Mouse (Mus musculus) E14TG2a.4 (cell line): ENCODE results near the gene Xlr5b.
"Not testable (repeated sequence)": the region's sequence is repeated elsewhere in the genome, so short reads cannot be mapped to it uniquely, and the experiment has no call there.

Experiments used
- H3K27me3 ChIP-seq: 2 replicates; pipeline ENCODE4 v1.6.1; 2014; ENCODE audit warnings: low read length, control low read depth; ENCODE audit not compliant: insufficient read depth
- H3K36me3 ChIP-seq: 2 replicates; pipeline ENCODE4 v1.6.1; 2014; ENCODE audit warnings: low read length, control low read depth; ENCODE audit not compliant: insufficient read depth
- H3K4me1 ChIP-seq: replicated peaks from 2 replicates; pipeline ENCODE4 v1.6.1; 2014; ENCODE audit warnings: low read depth, low read length, control low read depth
- H3K4me3 ChIP-seq: replicated peaks from 2 replicates; pipeline ENCODE4 v1.5.1; 2014; ENCODE audit warnings: mild to moderate bottlenecking, low read length
- H3K9me3 ChIP-seq: 2 replicates; pipeline ENCODE4 v1.6.1; 2014; ENCODE audit warnings: low read length, control low read depth

Xlr5b gene

DNA sequence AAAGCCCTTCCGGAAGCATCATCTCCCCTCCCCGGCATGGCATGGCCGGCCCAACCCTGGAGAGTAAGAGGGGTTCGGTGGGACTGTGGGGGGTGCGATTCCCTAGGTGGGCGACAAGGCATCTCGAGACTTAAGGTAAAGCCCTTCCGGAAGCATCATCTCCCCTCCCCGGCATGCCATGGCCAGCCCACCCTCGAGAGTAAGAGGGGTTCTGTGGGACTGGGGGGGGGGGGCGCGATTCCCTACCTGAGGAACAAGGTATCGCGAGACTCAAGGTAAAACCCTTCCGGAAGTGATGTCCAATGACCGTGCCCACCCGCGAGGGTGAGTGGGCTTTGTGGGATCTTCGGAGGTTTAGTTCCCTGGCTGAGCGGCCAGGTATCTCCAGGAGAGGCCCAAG, at the start of gene Xlr5b:
TSS of gene Xlr5b (plus strand) at position 301 of the 400 bp plus-strand sequence.
- not testable (repeated sequence) for H3K4me3 ChIP-seq, H3K4me1 ChIP-seq, H3K9me3 ChIP-seq, H3K27me3 ChIP-seq, H3K36me3 ChIP-seq

GRCm38 (mm10) chrX:73116747-73117146, 31.8 kb upstream of the Xlr5b start, which contains the start of gene Gm14685:
TSS of gene Gm14685 (plus strand) at chrX:73117047.
- not testable (repeated sequence) for H3K4me1 ChIP-seq, H3K27me3 ChIP-seq, H3K36me3 ChIP-seq, H3K4me3 ChIP-seq, H3K9me3 ChIP-seq

- H3K27me3 ChIP-seq, H3K9me3 ChIP-seq, H3K36me3 ChIP-seq, H3K4me1 ChIP-seq, H3K4me3 ChIP-seq: not testable (repeated sequence)
Observed at GRCm38 (mm10) chrX:73122859-73123829, 25.5 kb upstream of the Xlr5b start.

DNA sequence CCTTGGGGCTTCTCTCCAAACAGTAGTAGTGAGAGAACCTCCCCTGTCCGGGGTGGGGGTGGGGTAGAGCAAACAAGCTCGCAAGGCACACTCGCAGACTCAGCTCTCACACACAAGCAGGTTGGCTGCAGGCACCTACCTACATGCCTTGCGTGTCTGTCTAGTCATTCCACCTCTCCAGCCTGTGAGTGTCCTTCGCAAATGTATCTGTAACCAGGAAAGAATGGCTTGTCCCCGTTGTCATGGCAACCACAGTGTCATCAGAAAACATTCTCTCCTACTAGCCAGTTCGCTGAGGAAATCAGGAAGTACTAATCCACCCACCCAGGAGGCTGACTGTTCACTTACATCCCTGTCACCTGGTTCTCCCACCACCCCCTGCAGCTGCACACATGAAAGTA, 5.4 kb upstream of the Xlr5b start:
- H3K27me3 ChIP-seq, H3K4me3 ChIP-seq, H3K36me3 ChIP-seq, H3K4me1 ChIP-seq, H3K9me3 ChIP-seq: not testable (repeated sequence)

DNA sequence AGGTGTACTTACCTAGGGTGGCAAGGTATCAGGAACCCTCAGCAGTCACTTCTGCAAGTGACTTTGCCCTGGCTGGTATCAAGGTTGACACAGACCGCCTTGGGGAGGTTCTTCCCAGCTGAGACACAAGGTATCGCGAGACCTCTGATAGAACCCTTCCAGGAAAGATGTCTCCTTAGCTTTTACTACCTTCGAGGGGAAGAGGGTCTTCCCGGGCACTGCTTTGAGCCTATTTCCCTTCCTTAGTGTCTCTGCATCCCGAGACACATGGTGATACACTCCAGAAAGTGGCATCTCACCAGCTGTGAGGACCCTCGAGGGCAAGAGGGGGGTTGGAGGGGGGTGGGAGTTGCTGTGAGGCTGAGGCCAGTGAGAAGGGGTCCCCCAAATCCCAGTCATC, 754 bp downstream of the Xlr5b start, which contains the start of gene DXBay18:
TSS of gene DXBay18 (minus strand) at position 101 of the 400 bp plus-strand sequence.
- H3K4me3 ChIP-seq, H3K27me3 ChIP-seq, H3K9me3 ChIP-seq, H3K36me3 ChIP-seq, H3K4me1 ChIP-seq: not testable (repeated sequence)

DNA sequence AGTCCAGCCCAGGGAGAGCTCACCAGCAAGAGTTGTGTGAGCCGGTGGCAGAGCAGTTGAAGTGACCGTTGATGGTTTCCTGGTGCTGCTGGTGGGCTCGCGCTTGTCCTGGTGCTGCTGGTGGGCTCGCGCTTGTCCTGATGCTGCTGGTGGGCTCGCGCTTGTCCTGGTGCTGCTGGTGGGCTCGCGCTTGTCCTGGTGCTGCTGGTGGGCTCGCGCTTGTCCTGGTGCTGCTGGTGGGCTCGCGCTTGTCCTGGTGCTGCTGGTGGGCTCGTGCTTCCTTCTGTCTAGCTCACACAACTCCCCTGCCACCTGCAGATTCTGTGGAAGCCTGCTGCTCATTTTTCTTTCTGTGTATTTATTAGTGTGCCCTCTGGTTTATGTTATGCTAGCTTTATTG, 28.3 kb downstream of the Xlr5b start, which contains the start of gene Spin2d:
TSS of gene Spin2d (minus strand) at position 101 of the 400 bp plus-strand sequence.
- not testable (repeated sequence) for H3K4me3 ChIP-seq, H3K4me1 ChIP-seq, H3K9me3 ChIP-seq, H3K36me3 ChIP-seq, H3K27me3 ChIP-seq

- not testable (repeated sequence) for H3K36me3 ChIP-seq, H3K9me3 ChIP-seq, H3K4me3 ChIP-seq, H3K27me3 ChIP-seq, H3K4me1 ChIP-seq
Observed at GRCm38 (mm10) chrX:73191934-73192333, 43.3 kb downstream of the Xlr5b start, which contains the start of gene Xlr3b. TSS of gene Xlr3b (plus strand) at chrX:73192207.
